Mouse (Mus musculus): Measurements from ENCODE around the gene Nfya.

Gene Nfya

GRCm38 (mm10) chr17:48409380-48410298 lies at the start of gene Nfya, which contains the start of gene Oard1:
Nfya (minus strand) TSS chr17:48409906.
Oard1 (plus strand) TSS chr17:48410014.
- DNase-seq (ENCODE audit: low read depth) = peak; percentile 100

- no peak for DNase-seq (ENCODE audit: low read depth)
Observed at GRCm38 (mm10) chr17:48457971-48458653, 48.4 kb upstream of the Nfya start.

GRCm38 (mm10) chr17:48455955-48456354 lies 46.2 kb upstream of the Nfya start:
- DNase-seq (ENCODE audit: low read depth) = no peak

- DNase-seq (ENCODE audit: low read depth) = no peak
Observed at GRCm38 (mm10) chr17:48454688-48455087, 45.0 kb upstream of the Nfya start, which contains the start of gene Unc5cl. Unc5cl (plus strand) TSS chr17:48454901.

GRCm38 (mm10) chr17:48454190-48454589 lies 44.5 kb upstream of the Nfya start:
- DNase-seq (ENCODE audit: low read depth) = no peak

GRCm38 (mm10) chr17:48453489-48453888 lies 43.8 kb upstream of the Nfya start:
- peak; percentile 43 for DNase-seq (ENCODE audit: low read depth)

- DNase-seq (ENCODE audit: low read depth) = no peak
Observed at GRCm38 (mm10) chr17:48451753-48452444, 42.2 kb upstream of the Nfya start.

- no peak for DNase-seq (ENCODE audit: low read depth)
Observed at GRCm38 (mm10) chr17:48451353-48451675, 41.6 kb upstream of the Nfya start, which contains the start of gene Tspo2. Tspo2 (minus strand) TSS chr17:48451522.

GRCm38 (mm10) chr17:48450666-48451352 lies 41.1 kb upstream of the Nfya start:
- DNase-seq (ENCODE audit: low read depth) = no peak

GRCm38 (mm10) chr17:48447675-48448074 lies 38.0 kb upstream of the Nfya start:
- peak; percentile 45 for DNase-seq (ENCODE audit: low read depth)

GRCm38 (mm10) chr17:48443542-48444145 lies 33.9 kb upstream of the Nfya start:
- DNase-seq (ENCODE audit: low read depth) = no peak

- peak; percentile 66 for DNase-seq (ENCODE audit: low read depth)
Observed at GRCm38 (mm10) chr17:48442745-48443457, 33.2 kb upstream of the Nfya start.

- DNase-seq (ENCODE audit: low read depth) = no peak
Observed at GRCm38 (mm10) chr17:48437421-48437911, 27.8 kb upstream of the Nfya start.

GRCm38 (mm10) chr17:48436487-48436886 lies 26.8 kb upstream of the Nfya start:
- DNase-seq (ENCODE audit: low read depth) = peak; percentile 83

GRCm38 (mm10) chr17:48434479-48434878 lies 24.8 kb upstream of the Nfya start:
- no peak for DNase-seq (ENCODE audit: low read depth)

GRCm38 (mm10) chr17:48433689-48434330 lies 24.1 kb upstream of the Nfya start:
- peak; percentile 50 for DNase-seq (ENCODE audit: low read depth)

- DNase-seq (ENCODE audit: low read depth) = no peak
Observed at GRCm38 (mm10) chr17:48433006-48433655, 23.4 kb upstream of the Nfya start.

GRCm38 (mm10) chr17:48432158-48432980 lies 22.7 kb upstream of the Nfya start, which contains the start of gene Apobec2:
Apobec2 (minus strand) TSS chr17:48432930.
- DNase-seq (ENCODE audit: low read depth) = no peak
